Mouse (Mus musculus) hindbrain, embryonic 13.5 days (tissue): ENCODE results near the gene Stk36. TPM values are rescaled to one million over a fixed set of nuclear protein-coding genes. Genes with fewer than 3 reads are reported as not detected.

ENCODE experiments used
- ATAC-seq: fragments of 200-750 bp; cut with Nextera tagmentation; 2 replicates; pipeline ENCODE4 v1.8.0; 2017; ENCODE audit warnings: moderate TSS enrichment; ENCODE audit not compliant: low FRiP score
- H3K27ac ChIP-seq: fragments of 300-500 bp; sonication (generic); 2 replicates; pipeline ENCODE4 v1.5.1; 2015; ENCODE audit warnings: inconsistent platforms, mild to moderate bottlenecking, moderate library complexity
- H3K27me3 ChIP-seq: fragments of 300-500 bp; sonication (generic); 2 replicates; pipeline ENCODE4 v1.6.1; 2015; ENCODE audit warnings: mild to moderate bottlenecking, inconsistent platforms
- H3K36me3 ChIP-seq: fragments of 300-500 bp; sonication (generic); 2 replicates; pipeline ENCODE4 v1.6.1; 2015; ENCODE audit warnings: mild to moderate bottlenecking, inconsistent platforms
- H3K4me1 ChIP-seq: fragments of 300-500 bp; sonication (generic); replicated peaks from 2 replicates; pipeline ENCODE4 v1.6.1; 2015; ENCODE audit warnings: inconsistent platforms
- H3K4me2 ChIP-seq: fragments of 300-500 bp; sonication (generic); 2 replicates; pipeline ENCODE4 v1.6.1; 2015; ENCODE audit warnings: inconsistent platforms, mild to moderate bottlenecking, moderate library complexity
- H3K4me3 ChIP-seq: fragments of 300-500 bp; sonication (generic); 2 replicates; pipeline ENCODE4 v1.5.1; 2015; ENCODE audit warnings: mild to moderate bottlenecking, inconsistent platforms
- H3K9ac ChIP-seq: fragments of 300-500 bp; sonication (generic); 2 replicates; pipeline ENCODE4 v1.6.1; 2015; ENCODE audit warnings: mild to moderate bottlenecking, inconsistent platforms
- H3K9me3 ChIP-seq: fragments of 300-500 bp; sonication (generic); 2 replicates; pipeline ENCODE4 v1.6.1; 2016; ENCODE audit warnings: inconsistent platforms
- WGBS: fragments of 180-500 bp; shearing (Covaris S2); methylation state at CpG from one replicate; pipeline ENCODE4 v1.1.7; 2015; 5-methylcytosine and 5-hydroxymethylcytosine counted together
- polyA plus RNA-seq: library from polyadenylated mRNA; unstranded; fragments of >200 nt; fragmentation: Nextera tagmentation; extraction: Ambion mirVana; gene quantifications from 2 replicates; pipeline ENCODE4 v1.2.1, GENCODE M21; 2015

Stk36 gene
- 22.1 and 24.8 TPM in 2 replicates for polyA plus RNA-seq

GRCm38 (mm10) chr1:74601267-74601962 lies at the start of gene Stk36, which contains the start of gene Rnf25:
Stk36 (plus strand) TSS chr1:74601445.
Rnf25 (minus strand) TSS chr1:74601397.
- Histone ChIP-seq H3K9ac (peak within 1 kb of the TSS; percentile 88), H3K4me3 (peak within 1 kb of the TSS; percentile 77), H3K36me3 (peaks cover 43% of the 10 kb centered on the region), H3K27ac (peak within 1 kb of the TSS; percentile 67), H3K4me1 (peaks cover 21% of the 10 kb centered on the region), H3K4me2 (peak within 1 kb of the TSS; percentile 89), H3K27me3 (no peaks in the 10 kb centered on the region), H3K9me3 (no peaks in the 10 kb centered on the region)
- WGBS: 9% methylated on average over 25 of the region's 25 CpGs
- ATAC-seq: peak; percentile 86

DNA sequence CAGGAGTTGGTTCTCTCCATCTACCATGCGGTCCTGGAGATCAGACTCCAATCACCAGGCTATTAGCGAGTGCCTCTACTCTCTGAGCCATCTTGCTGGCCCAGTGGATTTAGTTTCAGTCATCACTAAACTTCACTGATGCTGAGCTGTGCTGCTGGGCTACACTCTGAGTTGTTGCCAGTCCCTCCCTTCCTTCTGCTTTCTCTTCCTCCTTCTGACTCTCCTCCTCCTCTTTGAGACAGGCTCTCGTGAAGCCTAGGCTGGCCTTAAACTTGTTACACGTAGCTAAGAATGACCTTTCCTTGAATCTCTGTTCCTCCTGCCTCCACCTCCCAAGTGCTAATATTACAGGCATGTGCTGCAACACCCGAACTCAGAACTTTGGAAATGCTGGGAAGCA lies 42.2 kb upstream of the Stk36 start:
- Histone ChIP-seq H3K4me1 (no peaks in the 10 kb centered on the region), H3K36me3 (peaks cover 13% of the 10 kb centered on the region), H3K9me3 (no peaks in the 10 kb centered on the region), H3K4me3 (no peak overlapping the region), H3K4me2 (no peak overlapping the region), H3K27ac (no peak overlapping the region), H3K9ac (no peak overlapping the region), H3K27me3 (no peaks in the 10 kb centered on the region)
- 85% methylated on average over 5 of the region's 5 CpGs for WGBS
- ATAC-seq: no peak

- Histone ChIP-seq H3K36me3 (peaks cover 76% of the 10 kb centered on the region), H3K9me3 (no peaks in the 10 kb centered on the region), H3K27me3 (no peaks in the 10 kb centered on the region), H3K9ac (no peak overlapping the region), H3K27ac (no peak overlapping the region), H3K4me1 (no peaks in the 10 kb centered on the region), H3K4me2 (no peak overlapping the region), H3K4me3 (no peak overlapping the region)
- ATAC-seq: no peak
- 71% methylated on average over 6 of the region's 6 CpGs for WGBS
Observed at GRCm38 (mm10) chr1:74565834-74566233, 35.4 kb upstream of the Stk36 start.

GRCm38 (mm10) chr1:74569739-74570719 lies 31.2 kb upstream of the Stk36 start:
- Histone ChIP-seq H3K4me1 (no peaks in the 10 kb centered on the region), H3K4me2 (no peak overlapping the region), H3K9ac (no peak overlapping the region), H3K36me3 (peaks cover 93% of the 10 kb centered on the region), H3K27me3 (no peaks in the 10 kb centered on the region), H3K4me3 (no peak overlapping the region), H3K27ac (no peak overlapping the region), H3K9me3 (no peaks in the 10 kb centered on the region)
- ATAC-seq: no peak
- WGBS: 93% methylated on average over 29 of the region's 29 CpGs

DNA sequence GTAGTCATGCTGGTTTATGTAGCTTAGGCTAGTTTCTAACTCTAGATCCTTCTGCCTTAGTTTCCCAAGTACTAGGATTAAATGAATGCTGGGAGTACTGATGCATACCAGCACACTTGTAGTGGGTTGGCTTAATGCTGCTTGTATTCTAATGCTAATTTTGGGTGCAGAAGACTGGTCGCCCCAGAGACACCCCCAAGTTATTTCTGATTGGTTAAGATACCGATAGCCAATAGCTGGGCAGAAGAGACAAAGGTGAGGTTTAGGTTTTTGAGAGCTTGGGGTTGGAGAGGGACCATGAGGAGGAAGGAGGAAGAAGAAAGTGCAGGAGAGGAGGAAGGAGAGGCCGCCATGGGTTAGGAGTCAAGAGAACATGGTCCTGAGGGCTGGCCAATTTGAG lies 18.6 kb upstream of the Stk36 start:
- ATAC-seq: no peak
- Histone ChIP-seq H3K9me3 (no peaks in the 10 kb centered on the region), H3K27ac (no peak overlapping the region), H3K4me2 (no peak overlapping the region), H3K4me1 (peaks cover 24% of the 10 kb centered on the region), H3K36me3 (peaks cover 44% of the 10 kb centered on the region), H3K4me3 (no peak overlapping the region), H3K27me3 (no peaks in the 10 kb centered on the region), H3K9ac (no peak overlapping the region)
- 69% methylated on average over 3 of the region's 3 CpGs for WGBS

DNA sequence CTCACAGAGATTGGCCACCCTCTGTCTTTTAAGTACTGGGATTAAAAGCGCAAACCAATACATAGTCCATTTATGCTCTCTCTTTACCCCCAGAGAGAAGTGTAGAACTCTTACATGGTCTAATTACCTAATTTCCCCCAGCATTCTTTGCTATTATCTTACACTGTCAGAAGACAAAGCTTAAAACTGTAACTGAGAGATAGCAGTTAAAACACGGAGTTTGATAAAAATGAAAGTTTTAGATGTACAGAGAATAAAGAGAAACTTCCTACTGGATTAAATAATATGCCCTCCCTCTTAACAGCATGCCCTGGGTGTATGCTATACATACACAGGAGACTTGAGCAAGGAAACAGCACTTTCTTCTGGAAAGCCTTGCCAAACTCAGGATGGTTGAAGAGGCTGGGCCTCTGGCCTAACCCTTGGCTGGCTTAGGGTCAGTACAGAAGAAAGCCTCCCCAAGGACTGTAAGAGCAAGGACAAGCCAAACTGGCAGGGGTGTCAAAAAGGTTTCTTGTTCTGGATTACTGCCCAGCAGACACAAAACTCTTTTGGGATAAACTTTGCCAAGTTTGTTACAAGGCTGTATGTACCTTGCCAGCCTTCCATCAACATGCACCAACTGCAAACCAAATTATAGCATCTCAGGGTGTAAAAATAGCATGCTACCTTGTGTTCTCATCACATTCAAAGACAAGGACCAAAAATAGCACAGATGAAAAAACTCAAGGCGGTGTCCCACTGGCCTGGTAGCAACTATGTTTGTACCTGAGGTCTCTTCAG lies 16.4 kb upstream of the Stk36 start:
- Histone ChIP-seq H3K27me3 (no peaks in the 10 kb centered on the region), H3K36me3 (peaks cover 25% of the 10 kb centered on the region), H3K4me1 (peaks cover 36% of the 10 kb centered on the region), H3K4me3 (no peak overlapping the region), H3K9me3 (no peaks in the 10 kb centered on the region), H3K27ac (no peak overlapping the region), H3K4me2 (no peak overlapping the region), H3K9ac (0 out of 2 replicates have a peak overlapping the region, but pooled peaks have one; percentile 43)
- ATAC-seq: no peak
- WGBS: 97% methylated on average over 3 of the region's 3 CpGs

DNA sequence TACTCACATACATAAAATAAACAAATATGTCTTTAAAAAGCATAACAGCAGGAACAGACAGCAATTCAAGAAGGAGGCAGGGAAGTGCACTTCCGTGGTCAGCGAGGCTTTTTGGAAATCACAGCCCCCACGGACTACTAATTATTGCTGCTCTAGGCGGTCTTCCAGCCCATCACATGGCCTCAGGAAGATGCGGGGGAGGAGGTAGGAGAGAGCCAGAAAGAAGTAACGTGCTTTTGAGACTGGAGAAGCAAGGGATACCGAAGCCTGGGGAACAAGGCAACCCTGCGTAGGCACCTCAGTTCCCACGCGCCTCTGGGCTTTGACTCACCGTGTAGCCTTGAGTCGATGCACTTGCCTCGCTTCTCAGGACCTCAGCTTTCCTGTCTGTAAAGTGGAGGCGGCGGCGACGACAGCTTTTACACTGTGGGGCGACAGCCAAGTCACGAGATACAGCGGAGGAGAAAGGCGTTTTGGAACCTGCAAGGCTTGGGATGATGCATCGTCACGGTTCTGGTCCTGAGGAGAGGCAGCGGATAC lies 13.9 kb upstream of the Stk36 start:
- peak overlapping the region; percentile 92 for H3K27ac ChIP-seq
- no peaks in the 10 kb centered on the region for H3K27me3 ChIP-seq
- peak overlapping the region; percentile 96 for H3K4me2 ChIP-seq
- WGBS: under 1% methylated on average over 24 of the region's 24 CpGs
- no peaks in the 10 kb centered on the region for H3K9me3 ChIP-seq
- H3K4me1 ChIP-seq: peaks cover 36% of the 10 kb centered on the region
- ATAC-seq: no peak
- peaks cover 43% of the 10 kb centered on the region for H3K36me3 ChIP-seq
- H3K9ac ChIP-seq: peak overlapping the region; percentile 89
- peak overlapping the region; percentile 87 for H3K4me3 ChIP-seq

DNA sequence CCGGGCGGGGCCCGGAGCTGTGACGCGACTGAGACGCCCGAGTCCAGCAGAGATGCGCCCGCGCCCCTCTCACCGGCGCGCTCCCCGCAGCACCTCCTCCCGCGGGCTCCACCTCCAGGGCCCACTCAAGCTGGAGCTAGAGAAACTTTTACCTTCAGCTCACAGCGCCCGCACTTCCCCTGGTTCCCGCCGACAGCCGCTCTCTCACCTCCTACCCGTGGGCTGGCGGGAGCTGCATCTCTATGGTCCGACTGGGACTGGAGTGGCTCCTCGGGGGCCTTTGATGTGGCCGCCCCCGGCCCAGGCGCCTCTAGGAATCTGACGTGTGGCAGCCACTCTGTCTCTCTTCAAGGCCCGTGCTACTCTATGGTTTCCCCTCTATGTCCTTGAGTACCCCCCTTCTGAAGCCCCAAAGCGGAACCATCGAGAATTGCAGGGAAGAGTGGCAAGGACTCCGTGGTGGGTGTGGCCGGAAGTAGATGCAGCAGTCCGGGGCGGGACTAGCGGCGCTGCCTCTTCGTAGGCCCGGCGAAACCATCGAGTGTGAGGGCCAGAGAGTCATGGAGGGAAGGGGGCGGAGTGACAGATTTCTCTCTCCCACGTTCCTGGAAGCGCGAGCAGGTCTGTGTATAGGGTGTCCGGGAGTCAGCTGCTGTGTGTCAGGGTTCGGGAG lies 13.3 kb upstream of the Stk36 start, which contains the start of the genes Zfp142 and Bcs1l:
Gene Zfp142 (minus strand): TSS at position 474 of the 673 bp plus-strand sequence.
Gene Bcs1l (plus strand): TSS at position 517 of the 673 bp plus-strand sequence.
- H3K9ac ChIP-seq: peak within 1 kb of the TSS; percentile 89
- peak within 1 kb of the TSS; percentile 96 for H3K4me2 ChIP-seq
- H3K4me1 ChIP-seq: peaks cover 36% of the 10 kb centered on the region
- no peaks in the 10 kb centered on the region for H3K9me3 ChIP-seq
- peak within 1 kb of the TSS; percentile 87 for H3K4me3 ChIP-seq
- 1% methylated on average over 46 of the region's 48 CpGs for WGBS
- peak within 1 kb of the TSS; percentile 92 for H3K27ac ChIP-seq
- no peaks in the 10 kb centered on the region for H3K27me3 ChIP-seq
- peaks cover 40% of the 10 kb centered on the region for H3K36me3 ChIP-seq
- peak; percentile 99 for ATAC-seq

GRCm38 (mm10) chr1:74594434-74594833 lies 6.8 kb upstream of the Stk36 start:
- 93% methylated on average over 8 of the region's 8 CpGs for WGBS
- Histone ChIP-seq H3K9me3 (no peaks in the 10 kb centered on the region), H3K27me3 (no peaks in the 10 kb centered on the region), H3K4me3 (no peak overlapping the region), H3K4me2 (no peak overlapping the region), H3K4me1 (peaks cover 3% of the 10 kb centered on the region), H3K36me3 (peaks cover 86% of the 10 kb centered on the region), H3K27ac (no peak overlapping the region), H3K9ac (no peak overlapping the region)
- ATAC-seq: no peak

DNA sequence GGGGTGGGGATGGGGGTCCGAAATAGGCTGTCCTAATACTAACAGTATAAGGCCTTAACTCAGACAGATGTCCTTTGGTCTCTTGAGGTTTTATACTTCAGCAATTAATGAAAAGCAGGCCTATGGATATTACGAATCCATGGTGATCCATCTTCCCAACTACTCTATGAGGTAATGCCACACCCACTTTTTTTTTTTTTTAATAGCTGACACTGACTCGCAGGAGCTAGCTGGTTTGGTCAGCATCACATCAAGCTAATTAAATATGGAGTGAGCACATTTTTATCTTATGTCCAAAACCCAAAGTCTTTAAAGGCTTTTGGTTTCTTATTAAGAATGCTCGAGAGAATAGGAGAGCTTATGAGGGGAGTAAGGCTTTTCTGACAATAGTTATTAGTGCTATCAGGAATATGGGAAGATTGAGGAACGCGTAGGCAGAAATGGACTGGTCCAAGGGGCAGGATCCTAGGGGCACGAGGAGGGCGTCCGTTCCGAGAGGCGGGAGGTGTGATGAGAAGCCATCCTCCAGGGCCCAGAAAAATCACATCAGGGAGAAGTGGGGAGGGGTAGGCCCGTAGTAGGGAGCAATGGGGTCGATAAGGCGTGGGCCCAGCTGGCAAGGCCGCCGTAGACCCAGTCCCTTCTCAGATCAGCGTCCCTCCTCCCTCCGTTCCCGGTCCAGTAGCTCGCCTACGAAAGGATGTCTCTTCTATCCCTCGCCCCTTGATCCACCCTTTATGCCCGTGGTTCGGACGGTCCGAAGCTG lies 561 bp upstream of the Stk36 start:
- whole genome bisulfite sequencing: 9% methylated on average over 26 of the region's 26 CpGs
- peak; percentile 83 for ATAC-seq

More for the DNA sequence above, 561 bp upstream of the Stk36 start:
- H3K9me3 ChIP-seq: no peaks in the 10 kb centered on the region
- peaks cover 21% of the 10 kb centered on the region for H3K4me1 ChIP-seq
- H3K9ac ChIP-seq: peak overlapping the region; percentile 88
- peaks cover 47% of the 10 kb centered on the region for H3K36me3 ChIP-seq
- H3K4me3 ChIP-seq: peak overlapping the region; percentile 77
- H3K4me2 ChIP-seq: peak overlapping the region; percentile 89
- H3K27ac ChIP-seq: peak overlapping the region; percentile 67
- no peaks in the 10 kb centered on the region for H3K27me3 ChIP-seq
